Mouse (Mus musculus) intestine, embryonic 16.5 days (tissue): Measurements from ENCODE around the gene Mthfd2l. TPM values are rescaled to one million over a fixed set of nuclear protein-coding genes. Genes with fewer than 3 reads are reported as not detected.

Experiments
- polyA plus RNA-seq: library from polyadenylated mRNA; unstranded; fragments of >200 nt; fragmentation: Nextera tagmentation; extraction: Ambion mirVana; gene quantifications from 2 replicates; pipeline ENCODE4 v1.2.1, GENCODE M21; 2015

Gene Mthfd2l
- polyA plus RNA-seq, 1 experiment from 2014 or later, result 33.1 TPM

Other genes starting within 250 kb of the Mthfd2l start
- 0.33 and 0.44 TPM in 2 replicates for gene Cxcl5, start 171.8 kb upstream of the Mthfd2l start, polyA plus RNA-seq
- gene Ppbp, start 162.6 kb upstream of the Mthfd2l start, polyA plus RNA-seq, result 1.3 and 2.5 TPM in 2 replicates
- gene Pf4, start 158.7 kb upstream of the Mthfd2l start, polyA plus RNA-seq, result 47.1 and 47.6 TPM in 2 replicates
- 0.13 TPM in 1 of 2 replicates, not detected in the other for gene Cxcl3, start 145.0 kb upstream of the Mthfd2l start, polyA plus RNA-seq
- gene Cxcl15, start 136.6 kb upstream of the Mthfd2l start, polyA plus RNA-seq, result 0.18 and 0.22 TPM in 2 replicates
- 0.73 and 0.76 TPM in 2 replicates for gene Cxcl1, start 39.9 kb upstream of the Mthfd2l start, polyA plus RNA-seq
- gene Cxcl2, start 27.2 kb upstream of the Mthfd2l start, polyA plus RNA-seq, result not detected in 2 replicates
- 0.10 TPM in 1 of 2 replicates, not detected in the other for gene Epgn, start 96.3 kb downstream of the Mthfd2l start, polyA plus RNA-seq
- gene Ereg, start 143.5 kb downstream of the Mthfd2l start, polyA plus RNA-seq, result 1.3 and 1.5 TPM in 2 replicates
- 2.9 and 3.8 TPM in 2 replicates for gene Areg, start 208.5 kb downstream of the Mthfd2l start, polyA plus RNA-seq